Mouse (Mus musculus): ENCODE measurements around the gene Atp6v0d1. TPM values are rescaled to one million over a fixed set of nuclear protein-coding genes. Genes with fewer than 3 reads are reported as not detected.
"Not testable (repeated sequence)": the region's sequence is repeated elsewhere in the genome, so short reads cannot be mapped to it uniquely, and the experiment has no call there.

The Atp6v0d1 gene
- polyA plus RNA-seq, 1 experiment from 2014 or later: 89.8 TPM

DNA sequence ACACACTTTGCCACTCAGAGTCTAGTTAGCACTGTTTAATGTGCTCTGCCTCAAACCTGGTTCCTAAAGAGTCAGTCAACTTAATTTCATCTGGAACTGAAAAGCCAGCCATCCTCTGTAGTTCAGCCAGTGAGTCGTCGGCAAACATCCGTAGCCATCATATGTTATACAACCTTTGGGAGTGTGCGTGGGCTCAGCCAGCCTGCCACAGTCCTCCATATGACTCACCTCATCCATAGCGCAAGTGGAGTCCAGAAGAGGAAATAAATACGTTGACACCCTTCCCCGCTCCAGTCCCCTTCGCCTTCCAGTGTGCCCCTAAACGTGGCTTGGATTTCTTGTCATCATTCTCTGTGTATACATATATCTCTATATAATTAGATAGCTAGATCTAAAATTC lies 6.0 kb upstream of the Atp6v0d1 start:
- no peaks in the 10 kb centered on the region for H3K9me3 ChIP-seq (replicated peaks; ENCODE audit: control insufficient read depth, low read length)
- H3K9ac ChIP-seq (replicated peaks; ENCODE audit: low read length): no peak overlapping the region
- DNase-seq (ENCODE audit: low spot score): no peak
- H3K4me1 ChIP-seq (ENCODE audit: control insufficient read depth, insufficient read depth, low read length): no peaks in the 10 kb centered on the region; the same call in 1 of the 2 replicates
- no peak overlapping the region for H3K27ac ChIP-seq (replicated peaks; ENCODE audit: low read depth, low read length)
- H3K4me2 ChIP-seq (ENCODE audit: low read depth, low read length): no peak overlapping the region
- no peak overlapping the region for H3K4me3 ChIP-seq (ENCODE audit: low read depth, low read length)
- 91% methylated on average over 9 of the region's 9 CpGs for WGBS
- ATAC-seq (replicated peaks; ENCODE audit: insufficient number of reproducible peaks, low FRiP score, low TSS enrichment, low read depth): no peak
- H3K36me3 ChIP-seq (replicated peaks; ENCODE audit: control insufficient read depth, insufficient read depth, low read depth, low read length): no peaks in the 10 kb centered on the region
- H3K27me3 ChIP-seq (ENCODE audit: control insufficient read depth, insufficient read depth, low read length): no peaks in the 10 kb centered on the region

DNA sequence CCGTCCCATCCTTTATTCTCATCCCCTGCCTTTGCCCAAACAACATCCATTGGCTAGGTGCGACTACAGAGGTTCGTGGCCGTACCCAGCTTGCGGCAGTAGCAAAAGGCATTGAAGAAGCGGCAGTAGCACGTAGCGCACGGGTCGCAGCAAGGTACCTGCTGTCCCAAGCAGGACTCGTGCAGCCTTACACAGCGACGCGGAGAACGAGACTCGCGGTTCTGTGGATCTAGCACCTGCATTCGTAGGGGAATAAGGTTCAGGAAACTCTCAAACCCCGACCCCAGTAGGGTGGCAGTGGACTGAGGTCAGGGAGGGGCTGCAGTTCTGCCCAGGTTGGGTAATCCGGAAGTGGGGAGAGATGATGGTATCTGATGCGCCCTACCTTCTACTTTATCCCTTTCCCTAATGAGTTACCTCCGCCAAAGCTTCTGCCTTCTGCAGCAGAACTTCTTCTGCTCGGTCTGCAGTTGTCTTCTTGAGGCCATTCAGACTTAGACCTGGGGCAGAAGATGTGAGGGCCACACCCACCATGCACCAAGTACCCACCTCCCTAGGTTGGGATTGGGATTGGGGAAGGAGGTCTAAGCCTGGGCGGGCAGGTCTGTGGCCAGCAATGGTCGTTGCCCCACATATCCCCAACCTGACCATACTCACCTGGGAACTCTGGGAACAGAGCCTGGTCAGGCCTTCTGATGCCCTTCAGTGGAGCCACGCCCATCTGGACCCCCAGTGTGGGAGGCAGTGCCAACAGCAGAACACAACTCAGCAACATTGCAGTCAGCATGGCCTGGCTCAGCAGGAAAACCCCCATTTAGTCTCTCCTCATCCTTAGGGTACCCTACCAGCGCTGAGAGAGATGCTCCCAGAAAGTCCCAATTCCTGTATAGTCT lies 1.1 kb upstream of the Atp6v0d1 start:
- peak overlapping the region; percentile 56 for H3K9ac ChIP-seq (replicated peaks; ENCODE audit: low read length)
- ATAC-seq (replicated peaks; ENCODE audit: insufficient number of reproducible peaks, low FRiP score, low TSS enrichment, low read depth) (peak; percentile 11; the same call in 1 of the 2 replicates), DNase-seq (ENCODE audit: low spot score) (peak; percentile 18)
- H3K4me3 ChIP-seq (ENCODE audit: low read depth, low read length): peak overlapping the region; percentile 86
- no peak overlapping the region for H3K27ac ChIP-seq (replicated peaks; ENCODE audit: low read depth, low read length)
- H3K36me3 ChIP-seq (replicated peaks; ENCODE audit: control insufficient read depth, insufficient read depth, low read depth, low read length): no peaks in the 10 kb centered on the region
- H3K4me2 ChIP-seq (ENCODE audit: low read depth, low read length): peak overlapping the region; percentile 91
- H3K4me1 ChIP-seq (ENCODE audit: control insufficient read depth, insufficient read depth, low read length): no peaks in the 10 kb centered on the region; the same call in 1 of the 2 replicates
- WGBS: 27% methylated on average over 27 of the region's 27 CpGs
- no peaks in the 10 kb centered on the region for H3K9me3 ChIP-seq (replicated peaks; ENCODE audit: control insufficient read depth, low read length)
- no peaks in the 10 kb centered on the region for H3K27me3 ChIP-seq (ENCODE audit: control insufficient read depth, insufficient read depth, low read length)

- Histone ChIP-seq H3K4me3 (ENCODE audit: low read depth, low read length) (peak overlapping the region; percentile 86), H3K9ac (replicated peaks; ENCODE audit: low read length) (peak overlapping the region; percentile 82), H3K4me2 (ENCODE audit: low read depth, low read length) (peak overlapping the region; percentile 91), H3K36me3 (replicated peaks; ENCODE audit: control insufficient read depth, insufficient read depth, low read depth, low read length) (no peaks in the 10 kb centered on the region), H3K27ac (replicated peaks; ENCODE audit: low read depth, low read length) (no peak overlapping the region), H3K9me3 (replicated peaks; ENCODE audit: control insufficient read depth, low read length) (no peaks in the 10 kb centered on the region), H3K4me1 (ENCODE audit: control insufficient read depth, insufficient read depth, low read length) (no peaks in the 10 kb centered on the region; the same call in 1 of the 2 replicates), H3K27me3 (ENCODE audit: control insufficient read depth, insufficient read depth, low read length) (no peaks in the 10 kb centered on the region)
- ATAC-seq (replicated peaks; ENCODE audit: insufficient number of reproducible peaks, low FRiP score, low TSS enrichment, low read depth) (peak; percentile 76), DNase-seq (ENCODE audit: low spot score) (no peak)
- under 1% methylated on average over 31 of the region's 31 CpGs for whole genome bisulfite sequencing
These were observed 406 bp downstream of the Atp6v0d1 start for GRCm38 (mm10) chr8:105565401-105565881.

GRCm38 (mm10) chr8:105564573-105565229 lies 1.1 kb downstream of the Atp6v0d1 start:
- not testable (repeated sequence) for H3K9me3 ChIP-seq (replicated peaks; ENCODE audit: control insufficient read depth, low read length); H3K4me1 ChIP-seq (ENCODE audit: control insufficient read depth, insufficient read depth, low read length); DNase-seq (ENCODE audit: low spot score); ATAC-seq (replicated peaks; ENCODE audit: insufficient number of reproducible peaks, low FRiP score, low TSS enrichment, low read depth); H3K36me3 ChIP-seq (replicated peaks; ENCODE audit: control insufficient read depth, insufficient read depth, low read depth, low read length); H3K27me3 ChIP-seq (ENCODE audit: control insufficient read depth, insufficient read depth, low read length); H3K27ac ChIP-seq (replicated peaks; ENCODE audit: low read depth, low read length)
- Histone ChIP-seq H3K9ac (replicated peaks; ENCODE audit: low read length) (peak overlapping the region; percentile 82), H3K4me2 (ENCODE audit: low read depth, low read length) (peak overlapping the region; percentile 91), H3K4me3 (ENCODE audit: low read depth, low read length) (peak overlapping the region; percentile 86)
- 87% methylated on average over 9 of the region's 9 CpGs for WGBS

DNA sequence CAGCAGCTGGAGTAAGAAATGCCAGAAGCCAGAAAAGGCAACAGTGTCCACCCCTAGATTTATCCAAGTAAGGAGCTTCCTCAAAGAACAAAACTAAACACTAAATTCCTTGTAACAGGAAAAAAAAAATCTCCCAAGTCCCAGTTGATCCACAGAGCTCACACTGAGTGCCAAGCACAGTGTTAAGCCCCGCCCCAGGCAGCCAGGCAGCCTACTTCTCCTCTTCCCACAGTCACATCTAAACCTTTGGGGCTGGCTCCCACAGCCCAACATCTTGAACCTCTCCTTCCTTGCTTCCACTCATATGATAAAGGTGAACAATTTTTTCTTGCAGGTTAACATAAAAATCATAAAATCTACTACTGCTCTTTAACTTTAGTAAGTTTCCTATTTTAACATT lies 2.0 kb downstream of the Atp6v0d1 start:
- H3K27ac ChIP-seq (replicated peaks; ENCODE audit: low read depth, low read length): no peak overlapping the region
- no peaks in the 10 kb centered on the region for H3K9me3 ChIP-seq (replicated peaks; ENCODE audit: control insufficient read depth, low read length)
- no peak overlapping the region for H3K9ac ChIP-seq (replicated peaks; ENCODE audit: low read length)
- H3K4me3 ChIP-seq (ENCODE audit: low read depth, low read length): no peak overlapping the region
- H3K36me3 ChIP-seq (replicated peaks; ENCODE audit: control insufficient read depth, insufficient read depth, low read depth, low read length): no peaks in the 10 kb centered on the region
- no peak for DNase-seq (ENCODE audit: low spot score)
- no peak for ATAC-seq (replicated peaks; ENCODE audit: insufficient number of reproducible peaks, low FRiP score, low TSS enrichment, low read depth)
- no peaks in the 10 kb centered on the region for H3K27me3 ChIP-seq (ENCODE audit: control insufficient read depth, insufficient read depth, low read length)
- H3K4me1 ChIP-seq (ENCODE audit: control insufficient read depth, insufficient read depth, low read length): no peaks in the 10 kb centered on the region; the same call in 1 of the 2 replicates
- no peak overlapping the region for H3K4me2 ChIP-seq (ENCODE audit: low read depth, low read length)
- 81% methylated on average over 1 of the region's 1 CpGs for WGBS

DNA sequence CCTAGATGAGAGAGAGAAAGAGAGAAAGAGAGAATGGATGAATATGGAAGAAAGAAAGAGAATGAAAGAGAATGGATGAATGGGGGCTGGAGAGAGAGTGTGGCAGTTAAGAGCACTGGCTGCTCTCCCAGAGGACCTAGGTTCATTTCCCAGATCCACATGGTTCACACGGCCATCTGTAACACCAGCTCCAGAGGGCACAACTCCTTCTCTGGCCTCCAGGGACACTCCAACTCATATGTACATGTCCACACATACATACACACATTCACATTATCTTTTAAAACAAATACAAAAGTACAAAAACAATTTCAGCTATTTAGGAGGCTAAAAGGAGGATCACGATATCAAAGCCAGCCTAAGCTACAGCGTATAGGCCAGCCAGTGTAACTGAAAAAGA lies 3.0 kb downstream of the Atp6v0d1 start:
- DNase-seq (ENCODE audit: low spot score) (no peak), ATAC-seq (replicated peaks; ENCODE audit: insufficient number of reproducible peaks, low FRiP score, low TSS enrichment, low read depth) (no peak)
- no peaks in the 10 kb centered on the region for H3K9me3 ChIP-seq (replicated peaks; ENCODE audit: control insufficient read depth, low read length)
- H3K9ac ChIP-seq (replicated peaks; ENCODE audit: low read length): no peak overlapping the region
- no peak overlapping the region for H3K4me2 ChIP-seq (ENCODE audit: low read depth, low read length)
- no peaks in the 10 kb centered on the region for H3K27me3 ChIP-seq (ENCODE audit: control insufficient read depth, insufficient read depth, low read length)
- H3K27ac ChIP-seq (replicated peaks; ENCODE audit: low read depth, low read length): no peak overlapping the region
- no peaks in the 10 kb centered on the region for H3K36me3 ChIP-seq (replicated peaks; ENCODE audit: control insufficient read depth, insufficient read depth, low read depth, low read length)
- no peak overlapping the region for H3K4me3 ChIP-seq (ENCODE audit: low read depth, low read length)
- H3K4me1 ChIP-seq (ENCODE audit: control insufficient read depth, insufficient read depth, low read length): no peaks in the 10 kb centered on the region; the same call in 1 of the 2 replicates
- WGBS: 79% methylated on average over 3 of the region's 3 CpGs

DNA sequence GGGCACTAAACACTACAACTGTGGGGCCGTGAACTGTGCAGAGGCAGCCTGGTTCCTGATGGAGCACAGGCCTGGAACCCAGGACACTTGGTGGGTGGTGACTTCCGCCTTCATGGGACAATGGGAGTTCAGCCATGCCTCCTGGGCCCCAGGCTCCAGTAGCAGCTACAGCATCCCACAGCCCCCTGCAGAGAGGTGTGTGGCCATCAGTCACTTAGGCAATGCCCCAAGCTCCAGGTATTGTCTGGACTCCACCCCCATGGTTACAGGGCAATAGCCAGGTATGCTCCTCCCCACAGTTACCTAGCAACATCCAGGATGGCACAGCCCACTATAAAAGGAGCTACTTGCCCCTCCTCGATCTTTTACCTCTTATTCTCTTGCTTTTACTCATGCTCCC lies 10.6 kb downstream of the Atp6v0d1 start:
- no peak for DNase-seq (ENCODE audit: low spot score)
- H3K4me2 ChIP-seq (ENCODE audit: low read depth, low read length): no peak overlapping the region
- no peaks in the 10 kb centered on the region for H3K27me3 ChIP-seq (ENCODE audit: control insufficient read depth, insufficient read depth, low read length)
- H3K9ac ChIP-seq (replicated peaks; ENCODE audit: low read length): no peak overlapping the region
- H3K4me1 ChIP-seq (ENCODE audit: control insufficient read depth, insufficient read depth, low read length): no peaks in the 10 kb centered on the region
- H3K36me3 ChIP-seq (replicated peaks; ENCODE audit: control insufficient read depth, insufficient read depth, low read depth, low read length): no peaks in the 10 kb centered on the region
- no peak overlapping the region for H3K27ac ChIP-seq (replicated peaks; ENCODE audit: low read depth, low read length)
- ATAC-seq (replicated peaks; ENCODE audit: insufficient number of reproducible peaks, low FRiP score, low TSS enrichment, low read depth): no peak
- H3K9me3 ChIP-seq (replicated peaks; ENCODE audit: control insufficient read depth, low read length): no peaks in the 10 kb centered on the region
- WGBS: 75% methylated on average over 3 of the region's 3 CpGs
- no peak overlapping the region for H3K4me3 ChIP-seq (ENCODE audit: low read depth, low read length)

DNA sequence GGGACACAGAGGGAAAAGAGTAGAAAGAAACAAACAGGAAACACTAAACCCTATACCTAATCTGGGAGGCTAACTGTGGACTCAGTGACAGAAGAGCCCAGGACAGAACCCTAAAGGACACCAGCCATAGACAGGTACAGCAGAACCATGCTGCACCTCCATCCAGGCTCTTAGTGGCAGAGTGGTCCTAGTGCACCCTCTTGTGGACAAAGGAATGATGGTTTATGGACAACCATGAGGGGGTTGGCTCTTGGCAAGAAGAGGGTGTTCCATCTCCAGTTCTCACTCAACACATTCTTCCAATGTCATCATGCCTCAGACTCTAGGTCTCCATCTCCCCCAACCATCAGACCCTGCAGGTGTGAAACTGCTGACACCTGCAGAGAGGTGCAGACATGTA lies 11.8 kb downstream of the Atp6v0d1 start:
- Histone ChIP-seq H3K4me3 (ENCODE audit: low read depth, low read length) (no peak overlapping the region), H3K9me3 (replicated peaks; ENCODE audit: control insufficient read depth, low read length) (no peaks in the 10 kb centered on the region), H3K27me3 (ENCODE audit: control insufficient read depth, insufficient read depth, low read length) (no peaks in the 10 kb centered on the region), H3K9ac (replicated peaks; ENCODE audit: low read length) (no peak overlapping the region), H3K27ac (replicated peaks; ENCODE audit: low read depth, low read length) (no peak overlapping the region), H3K36me3 (replicated peaks; ENCODE audit: control insufficient read depth, insufficient read depth, low read depth, low read length) (no peaks in the 10 kb centered on the region), H3K4me1 (ENCODE audit: control insufficient read depth, insufficient read depth, low read length) (no peaks in the 10 kb centered on the region), H3K4me2 (ENCODE audit: low read depth, low read length) (no peak overlapping the region)
- DNase-seq (ENCODE audit: low spot score) (peak; percentile 76), ATAC-seq (replicated peaks; ENCODE audit: insufficient number of reproducible peaks, low FRiP score, low TSS enrichment, low read depth) (no peak; the same call in 1 of the 2 replicates)

Measured in embryonic facial prominence, embryonic 11.5 days (tissue).